Mouse (Mus musculus) hindbrain, embryonic 15.5 days (tissue): ENCODE measurements at regions not wholly inside any gene's neighbourhood (a gene's known extent, or its start where the extent isn't known, plus 50 kb on each side); places are given as distances from the start of the nearest gene placed in this dataset.

Source experiments
- ATAC-seq: fragments of 200-750 bp; cut with Nextera tagmentation; 2 replicates; pipeline ENCODE4 v1.8.0; 2017; ENCODE audit warnings: low read depth, moderate number of reproducible peaks, moderate TSS enrichment; ENCODE audit not compliant: low FRiP score
- H3K27ac ChIP-seq: fragments of 300-500 bp; sonication (generic); replicated peaks from 2 replicates; pipeline ENCODE4 v1.5.1; 2015; ENCODE audit warnings: mild to moderate bottlenecking, inconsistent platforms
- H3K27me3 ChIP-seq: fragments of 300-500 bp; sonication (generic); 2 replicates; pipeline ENCODE4 v1.6.1; 2015; ENCODE audit warnings: control low read depth, inconsistent platforms
- H3K36me3 ChIP-seq: fragments of 300-500 bp; sonication (generic); 2 replicates; pipeline ENCODE4 v1.6.1; 2015; ENCODE audit warnings: control low read depth, inconsistent platforms
- H3K4me1 ChIP-seq: fragments of 300-500 bp; sonication (generic); replicated peaks from 2 replicates; pipeline ENCODE4 v1.6.1; 2015; ENCODE audit warnings: control low read depth, inconsistent platforms
- H3K4me2 ChIP-seq: fragments of 300-500 bp; sonication (generic); 2 replicates; pipeline ENCODE4 v1.6.1; 2015; ENCODE audit warnings: moderate library complexity, mild to moderate bottlenecking, inconsistent platforms
- H3K4me3 ChIP-seq: fragments of 300-500 bp; sonication (generic); 2 replicates; pipeline ENCODE4 v1.5.1; 2015; ENCODE audit warnings: mild to moderate bottlenecking, inconsistent platforms
- H3K9ac ChIP-seq: fragments of 300-500 bp; sonication (generic); 2 replicates; pipeline ENCODE4 v1.6.1; 2015; ENCODE audit warnings: inconsistent platforms
- H3K9me3 ChIP-seq: fragments of 300-500 bp; sonication (generic); 2 replicates; pipeline ENCODE4 v1.6.1; 2016; ENCODE audit warnings: control low read depth, inconsistent platforms
- WGBS: fragments of 180-500 bp; shearing (Covaris S2); methylation state at CpG from one replicate; pipeline ENCODE4 v1.1.7; 2015; 5-methylcytosine and 5-hydroxymethylcytosine counted together

DNA sequence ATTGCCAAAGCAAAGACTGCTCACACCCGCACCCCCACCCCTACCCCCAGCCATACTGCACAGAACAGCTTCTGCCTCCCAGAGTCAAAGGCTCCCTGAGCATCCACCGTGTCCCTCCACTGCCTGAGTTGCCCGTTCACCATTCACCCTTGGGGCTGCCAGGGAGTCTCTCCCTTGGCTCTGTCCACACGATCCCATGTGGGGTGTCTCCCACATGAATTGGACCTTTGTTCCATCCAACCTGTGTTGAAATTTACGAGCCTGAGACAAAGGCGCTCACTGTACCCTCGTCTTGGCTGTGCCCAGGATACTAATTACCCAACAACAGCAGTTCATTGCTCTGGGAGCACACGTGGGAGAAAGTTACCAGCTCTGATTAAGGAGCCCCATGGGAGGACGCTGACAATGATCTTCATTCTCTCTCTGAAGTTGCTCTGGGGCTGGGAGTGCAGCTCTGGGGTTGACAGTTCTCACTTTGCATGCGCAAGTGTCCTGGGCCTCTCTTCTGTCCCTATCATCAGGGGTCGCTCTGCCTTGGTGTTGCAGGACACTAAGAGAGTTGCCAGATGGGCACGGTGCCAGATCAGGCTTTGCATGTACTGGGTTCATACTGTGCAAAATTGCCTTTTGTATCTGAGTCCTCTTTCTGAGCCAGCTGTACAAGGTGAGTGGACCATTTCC is 178.3 kb upstream of the Rgma start:
- H3K4me3 ChIP-seq = no peak overlapping the region
- WGBS = 27% methylated on average over 12 of the region's 12 CpGs
- no peaks in the 10 kb centered on the region for H3K36me3 ChIP-seq
- ATAC-seq = peak; percentile 95
- no peak overlapping the region for H3K4me2 ChIP-seq
- peaks cover 1% of the 10 kb centered on the region for H3K4me1 ChIP-seq
- H3K9ac ChIP-seq = no peak overlapping the region
- H3K27me3 ChIP-seq = no peaks in the 10 kb centered on the region
- H3K9me3 ChIP-seq = no peaks in the 10 kb centered on the region
- H3K27ac ChIP-seq = peak overlapping the region; percentile 56

DNA sequence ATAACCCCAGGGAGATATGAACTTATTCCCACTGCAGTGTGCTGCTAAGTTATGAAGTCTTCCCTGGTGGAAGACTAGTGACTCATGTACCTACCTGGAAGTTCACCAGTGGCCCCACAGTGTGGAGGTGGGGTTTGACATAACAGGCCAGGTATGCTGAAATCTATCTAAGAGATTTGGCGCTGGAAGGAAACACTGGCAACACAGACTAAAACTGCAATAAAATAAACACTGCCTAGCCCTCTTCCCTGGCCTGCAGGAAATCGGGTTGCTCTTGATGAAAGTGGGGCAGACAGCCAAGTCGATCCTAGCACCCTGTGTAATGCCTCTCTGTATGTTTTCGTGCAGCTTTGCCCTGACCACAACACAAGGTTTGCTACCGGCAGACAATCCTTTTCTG is 177.2 kb upstream of the Rgma start:
- ATAC-seq = no peak
- no peaks in the 10 kb centered on the region for H3K36me3 ChIP-seq
- peak overlapping the region; percentile 56 for H3K27ac ChIP-seq
- H3K4me3 ChIP-seq = no peak overlapping the region
- no peaks in the 10 kb centered on the region; the same call in none of the 2 replicates for H3K4me1 ChIP-seq
- WGBS = 72% methylated on average over 5 of the region's 5 CpGs
- H3K4me2 ChIP-seq = no peak overlapping the region
- no peaks in the 10 kb centered on the region for H3K9me3 ChIP-seq
- no peak overlapping the region for H3K9ac ChIP-seq
- H3K27me3 ChIP-seq = no peaks in the 10 kb centered on the region

DNA sequence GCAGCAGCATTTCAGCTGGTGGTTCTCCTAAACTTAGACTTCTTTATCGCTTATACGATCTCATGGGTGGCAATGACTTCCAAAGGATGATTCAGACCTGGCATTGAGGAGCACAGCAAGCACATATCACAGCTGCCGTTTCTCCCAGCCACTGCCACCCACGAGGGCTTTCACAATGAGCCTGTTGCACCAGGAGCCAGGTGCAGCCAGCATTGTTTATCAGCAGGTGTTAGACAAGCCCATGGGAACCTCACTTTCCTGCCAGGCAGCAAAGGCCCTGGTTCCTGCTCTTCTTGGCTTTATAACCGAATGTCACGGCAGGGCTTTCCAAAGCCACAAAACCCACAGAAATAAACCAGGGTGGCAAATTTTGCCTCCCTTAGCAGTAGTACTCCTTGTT is 175.3 kb upstream of the Rgma start:
- ATAC-seq = no peak
- Histone ChIP-seq H3K27ac (no peak overlapping the region), H3K4me1 (no peaks in the 10 kb centered on the region; the same call in none of the 2 replicates), H3K9ac (no peak overlapping the region), H3K36me3 (no peaks in the 10 kb centered on the region), H3K4me3 (no peak overlapping the region), H3K4me2 (no peak overlapping the region), H3K27me3 (no peaks in the 10 kb centered on the region), H3K9me3 (no peaks in the 10 kb centered on the region)
- 59% methylated on average over 6 of the region's 6 CpGs for WGBS

DNA sequence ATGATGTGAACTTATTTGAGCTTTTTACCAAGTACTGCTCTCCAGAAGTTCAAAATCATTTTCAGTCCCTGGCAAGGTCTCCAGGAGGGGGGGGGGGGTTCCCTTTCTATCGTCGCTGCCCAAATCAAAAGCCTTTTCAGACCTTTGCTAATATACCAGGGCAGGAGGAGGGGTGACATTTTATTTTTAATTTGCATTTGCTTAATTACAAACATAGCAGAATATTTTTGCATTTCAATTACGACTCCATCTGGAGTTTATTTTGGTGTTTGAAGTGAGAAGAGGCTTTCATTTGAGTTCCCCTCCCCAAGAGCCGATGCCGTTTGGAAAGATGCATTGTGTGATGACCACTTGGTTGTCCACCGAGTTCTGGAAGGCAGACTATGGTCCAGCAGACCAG is 174.0 kb upstream of the Rgma start:
- no peak for ATAC-seq
- Histone ChIP-seq H3K4me3 (no peak overlapping the region), H3K4me2 (no peak overlapping the region), H3K9ac (no peak overlapping the region), H3K36me3 (no peaks in the 10 kb centered on the region), H3K9me3 (no peaks in the 10 kb centered on the region), H3K27ac (no peak overlapping the region), H3K27me3 (no peaks in the 10 kb centered on the region), H3K4me1 (no peaks in the 10 kb centered on the region; the same call in none of the 2 replicates)
- WGBS = 36% methylated on average over 6 of the region's 6 CpGs

DNA sequence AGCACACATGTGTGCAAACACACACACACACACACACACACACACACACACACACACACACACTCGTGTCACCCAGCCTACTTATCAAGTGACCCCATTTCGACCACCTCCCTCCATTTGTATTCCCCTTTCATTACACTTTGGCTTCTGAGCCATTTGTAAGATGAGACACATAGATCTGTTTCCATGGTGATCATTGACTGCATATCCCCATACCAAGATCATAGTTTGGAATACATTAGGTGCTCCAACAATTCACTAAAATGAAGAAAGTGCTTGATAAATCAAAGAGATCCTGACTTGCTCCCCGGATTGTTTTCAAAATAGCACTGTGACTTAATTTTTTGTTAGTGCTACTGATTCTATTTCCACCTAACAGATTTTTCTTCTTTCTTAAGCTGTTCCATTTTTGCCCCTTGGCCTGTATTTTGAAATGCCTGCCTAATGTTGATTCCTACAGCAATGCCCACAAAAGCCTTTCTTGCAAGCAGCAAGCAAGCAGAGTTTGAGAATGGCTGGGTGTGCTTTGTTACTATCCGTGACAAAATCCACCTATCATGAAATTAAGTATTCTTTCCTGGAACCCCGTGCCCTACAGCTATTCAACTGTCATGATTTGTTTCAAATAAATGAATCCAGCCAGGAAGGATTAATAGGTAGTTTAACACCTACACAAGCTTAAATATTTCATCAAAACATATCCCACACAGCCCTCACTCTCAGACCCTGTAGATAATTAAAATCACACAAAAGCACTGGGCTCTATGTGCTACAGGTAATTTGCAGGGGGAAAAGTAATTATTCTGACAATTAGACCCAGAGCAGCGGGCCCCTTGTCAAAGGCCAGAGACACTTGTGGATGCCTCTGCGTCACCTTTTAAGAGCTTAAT is 168.1 kb upstream of the Rgma start:
- ATAC-seq = no peak
- Histone ChIP-seq H3K4me3 (no peak overlapping the region), H3K4me2 (no peak overlapping the region), H3K4me1 (peaks cover 42% of the 10 kb centered on the region), H3K9me3 (no peaks in the 10 kb centered on the region), H3K27ac (peak overlapping the region; percentile 68), H3K9ac (no peak overlapping the region), H3K27me3 (no peaks in the 10 kb centered on the region), H3K36me3 (no peaks in the 10 kb centered on the region)
- 32% methylated on average over 7 of the region's 7 CpGs for WGBS

DNA sequence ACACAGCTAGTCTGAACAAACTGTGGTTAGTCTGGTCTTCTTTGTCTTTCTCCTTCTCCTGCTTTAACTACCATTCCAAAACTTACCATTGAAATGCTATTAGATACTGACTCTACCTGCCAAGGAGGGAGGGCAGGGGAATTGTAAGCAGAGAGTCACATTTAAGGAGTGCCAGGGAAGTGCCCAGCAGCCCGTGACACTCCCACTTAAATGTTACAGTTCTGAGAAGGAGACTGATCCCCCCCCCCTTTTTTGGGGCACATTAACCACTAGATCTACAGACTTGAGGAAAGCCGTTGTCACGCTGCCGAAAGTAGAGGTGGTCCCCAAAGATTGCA is 166.9 kb upstream of the Rgma start:
- 33% methylated on average over 4 of the region's 4 CpGs for WGBS
- H3K4me1 ChIP-seq = peaks cover 42% of the 10 kb centered on the region
- H3K9me3 ChIP-seq = no peaks in the 10 kb centered on the region
- no peaks in the 10 kb centered on the region for H3K27me3 ChIP-seq
- no peaks in the 10 kb centered on the region for H3K36me3 ChIP-seq
- no peak overlapping the region for H3K4me3 ChIP-seq
- peak; percentile 52; the same call in 1 of the 2 replicates for ATAC-seq
- no peak overlapping the region for H3K9ac ChIP-seq
- peak overlapping the region; percentile 68 for H3K27ac ChIP-seq
- H3K4me2 ChIP-seq = peak overlapping the region; percentile 5; the same call in 1 of the 2 replicates

DNA sequence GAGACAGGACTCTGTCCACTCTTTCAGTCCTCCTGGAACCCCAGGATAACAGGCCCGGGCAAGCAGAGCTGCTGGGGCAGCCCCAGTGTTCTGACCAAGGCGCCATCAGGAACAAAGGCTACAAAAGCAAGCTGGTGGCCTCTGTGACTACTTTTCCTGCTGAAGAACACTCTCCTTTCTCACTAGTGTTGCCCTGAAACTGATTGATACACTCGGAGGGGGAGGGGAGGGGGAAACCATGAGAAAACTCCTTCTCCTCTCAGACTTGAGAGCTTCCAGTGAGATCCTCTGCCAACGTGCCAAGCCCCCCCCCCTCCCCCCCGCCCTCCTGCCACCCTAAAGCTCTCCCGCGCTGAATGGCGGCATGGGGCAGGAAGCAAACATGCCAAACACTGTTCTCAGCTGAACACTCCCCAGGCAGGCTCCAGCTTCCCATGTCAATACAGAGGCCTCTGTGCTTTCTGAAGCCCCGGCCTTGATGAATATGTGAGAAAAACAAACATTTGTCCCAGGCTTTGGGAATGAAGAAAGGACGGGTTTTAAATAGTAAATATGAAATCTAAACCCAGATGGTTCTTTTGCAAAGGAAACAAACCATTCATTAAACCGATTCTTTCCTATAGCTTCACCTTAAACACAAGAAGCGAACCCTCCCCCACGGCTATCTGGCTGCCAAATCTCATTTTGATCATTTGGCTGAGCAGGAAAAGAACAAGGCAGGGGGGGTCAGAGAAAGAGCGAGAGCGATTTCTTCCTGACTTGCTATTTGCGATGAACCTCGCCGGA is 166.3 kb upstream of the Rgma start:
- 12% methylated on average over 18 of the region's 18 CpGs for WGBS
- no peaks in the 10 kb centered on the region for H3K36me3 ChIP-seq
- H3K27ac ChIP-seq = peak overlapping the region; percentile 68
- H3K27me3 ChIP-seq = no peaks in the 10 kb centered on the region
- H3K4me1 ChIP-seq = peaks cover 42% of the 10 kb centered on the region
- peak; percentile 94 for ATAC-seq
- H3K9me3 ChIP-seq = no peaks in the 10 kb centered on the region
- no peak overlapping the region for H3K9ac ChIP-seq
- peak overlapping the region; percentile 5; the same call in 1 of the 2 replicates for H3K4me2 ChIP-seq
- no peak overlapping the region for H3K4me3 ChIP-seq

DNA sequence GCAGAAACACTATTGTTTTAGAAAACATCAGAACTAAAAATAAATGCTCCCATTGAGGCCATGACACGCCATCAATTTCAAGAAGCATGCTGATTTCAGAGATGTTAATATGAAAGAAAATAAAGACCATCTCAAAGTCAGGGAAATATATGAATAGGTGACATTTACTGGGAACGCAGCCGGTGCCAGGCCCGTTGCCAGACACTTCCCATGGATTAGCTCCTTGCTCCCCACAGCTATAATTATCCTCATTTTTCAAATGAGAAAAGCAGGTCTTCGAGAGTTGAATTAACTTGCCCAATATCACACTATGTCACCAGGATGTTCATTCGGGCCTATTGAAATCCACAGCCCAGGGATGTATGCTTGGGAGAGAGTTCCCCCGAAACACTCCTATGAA is 165.2 kb upstream of the Rgma start:
- H3K27ac ChIP-seq = peak overlapping the region; percentile 68
- 42% methylated on average over 7 of the region's 7 CpGs for WGBS

DNA sequence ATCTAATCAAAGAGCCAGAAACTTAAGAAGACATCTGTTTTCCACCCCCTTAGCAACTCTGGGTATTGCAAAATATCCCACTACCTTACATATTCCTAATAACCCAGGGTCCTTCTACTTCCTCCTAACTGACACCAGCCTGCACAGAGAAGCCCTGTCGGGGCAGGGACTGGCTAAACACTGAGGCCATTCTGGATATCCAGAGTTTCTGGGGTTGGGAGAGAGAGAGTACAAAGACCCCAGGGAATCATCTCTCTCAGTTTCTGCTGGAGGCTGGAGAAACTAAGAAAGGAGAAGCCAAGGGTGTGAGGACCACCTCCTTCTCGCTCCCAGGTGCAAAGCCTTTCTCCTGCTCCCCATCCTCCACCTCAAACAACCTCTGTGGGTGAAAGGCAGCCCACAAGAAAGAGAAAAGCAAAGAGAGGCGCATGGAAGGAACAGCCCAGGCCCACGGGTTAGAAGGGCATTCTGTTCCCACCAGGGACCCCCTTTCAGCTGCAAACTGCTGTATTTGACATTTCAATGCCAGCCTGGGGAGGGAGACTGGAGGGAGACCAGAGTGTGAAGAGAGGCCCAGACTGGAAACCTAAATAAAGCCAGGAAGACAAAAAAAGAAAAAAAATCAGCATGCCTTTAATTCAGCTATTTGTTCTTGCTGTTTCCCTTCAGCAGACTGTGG is 152.9 kb upstream of the Rgma start:
- H3K9me3 ChIP-seq = no peaks in the 10 kb centered on the region
- H3K36me3 ChIP-seq = no peaks in the 10 kb centered on the region
- H3K4me2 ChIP-seq = no peak overlapping the region
- WGBS = 6% methylated on average over 4 of the region's 4 CpGs
- H3K27ac ChIP-seq = peak overlapping the region; percentile 77
- no peaks in the 10 kb centered on the region for H3K27me3 ChIP-seq
- peak; percentile 92 for ATAC-seq
- H3K4me1 ChIP-seq = peaks cover 9% of the 10 kb centered on the region
- H3K9ac ChIP-seq = no peak overlapping the region
- no peak overlapping the region for H3K4me3 ChIP-seq

More for the DNA sequence above, 165.2 kb upstream of the Rgma start:
- Histone ChIP-seq H3K4me2 (no peak overlapping the region), H3K36me3 (no peaks in the 10 kb centered on the region), H3K9ac (no peak overlapping the region), H3K27me3 (no peaks in the 10 kb centered on the region), H3K4me1 (peaks cover 42% of the 10 kb centered on the region), H3K4me3 (no peak overlapping the region), H3K9me3 (no peaks in the 10 kb centered on the region)
- no peak for ATAC-seq

DNA sequence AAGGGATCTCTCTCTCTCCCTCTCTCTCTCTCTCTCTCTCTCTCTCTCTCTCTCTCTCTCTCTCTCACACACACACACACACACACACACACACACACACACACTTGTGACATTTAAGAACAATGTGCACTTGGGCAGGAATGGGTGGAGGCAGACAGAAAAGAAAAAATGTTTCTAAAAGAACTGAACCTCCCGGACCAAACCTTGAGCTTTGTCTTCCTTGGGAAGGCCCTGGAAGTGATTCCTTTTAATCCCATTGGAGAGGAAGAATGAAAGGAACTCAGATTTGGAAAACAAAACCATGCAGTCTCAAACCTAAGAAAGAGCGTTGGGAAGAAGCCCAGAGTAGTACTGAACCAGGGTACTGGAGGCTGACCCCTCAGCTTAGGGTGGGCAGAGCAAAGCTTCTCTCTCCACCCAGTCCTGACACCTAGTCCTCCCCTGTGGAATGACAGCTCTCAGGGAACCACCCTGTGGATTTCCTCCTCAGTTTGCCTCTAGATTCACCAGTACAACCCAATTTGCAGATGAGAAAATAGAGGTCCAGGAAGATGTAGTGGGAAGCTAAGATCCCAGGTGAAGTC is 152.3 kb upstream of the Rgma start:
- no peaks in the 10 kb centered on the region for H3K36me3 ChIP-seq
- peaks cover 9% of the 10 kb centered on the region for H3K4me1 ChIP-seq
- H3K27ac ChIP-seq = peak overlapping the region; percentile 76
- H3K4me2 ChIP-seq = no peak overlapping the region
- 19% methylated on average over 2 of the region's 2 CpGs for WGBS
- peak; percentile 75 for ATAC-seq
- H3K9ac ChIP-seq = no peak overlapping the region
- H3K9me3 ChIP-seq = no peaks in the 10 kb centered on the region
- H3K27me3 ChIP-seq = no peaks in the 10 kb centered on the region
- H3K4me3 ChIP-seq = no peak overlapping the region

DNA sequence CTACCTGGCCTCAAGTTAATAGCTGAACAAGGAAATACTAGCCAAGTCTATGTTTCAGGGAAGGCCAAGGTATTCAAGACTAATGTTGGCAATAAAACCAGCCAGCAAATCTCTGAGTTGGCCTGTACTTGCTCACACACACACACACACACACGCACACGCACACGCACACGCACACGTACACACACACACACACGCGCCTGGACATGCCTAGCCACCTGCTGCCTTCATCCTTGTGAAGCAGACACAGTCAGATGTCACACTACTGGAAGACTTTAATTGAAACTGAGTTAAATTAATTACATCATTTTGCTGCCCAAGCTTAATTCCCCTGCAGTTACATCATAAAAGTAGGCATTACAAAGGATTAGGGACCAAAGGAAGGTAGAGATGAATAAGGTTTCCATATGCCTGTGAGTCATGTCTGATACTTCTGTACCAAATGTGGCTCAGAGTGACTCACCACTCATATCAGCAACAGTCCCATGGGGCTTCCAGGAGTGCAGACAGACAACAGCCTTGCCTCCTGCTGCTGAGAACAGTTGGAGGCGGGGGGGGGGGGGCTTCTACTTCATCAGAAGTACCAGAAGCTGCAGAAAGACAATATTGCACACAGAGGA is 141.7 kb upstream of the Rgma start:
- Histone ChIP-seq H3K27ac (no peak overlapping the region), H3K27me3 (no peaks in the 10 kb centered on the region), H3K9me3 (no peaks in the 10 kb centered on the region), H3K4me2 (no peak overlapping the region), H3K4me1 (no peaks in the 10 kb centered on the region), H3K36me3 (no peaks in the 10 kb centered on the region), H3K4me3 (no peak overlapping the region), H3K9ac (no peak overlapping the region)
- WGBS = 88% methylated on average over 8 of the region's 8 CpGs
- no peak for ATAC-seq
